Mouse (Mus musculus): ENCODE measurements around the gene Hic1.

DNA sequence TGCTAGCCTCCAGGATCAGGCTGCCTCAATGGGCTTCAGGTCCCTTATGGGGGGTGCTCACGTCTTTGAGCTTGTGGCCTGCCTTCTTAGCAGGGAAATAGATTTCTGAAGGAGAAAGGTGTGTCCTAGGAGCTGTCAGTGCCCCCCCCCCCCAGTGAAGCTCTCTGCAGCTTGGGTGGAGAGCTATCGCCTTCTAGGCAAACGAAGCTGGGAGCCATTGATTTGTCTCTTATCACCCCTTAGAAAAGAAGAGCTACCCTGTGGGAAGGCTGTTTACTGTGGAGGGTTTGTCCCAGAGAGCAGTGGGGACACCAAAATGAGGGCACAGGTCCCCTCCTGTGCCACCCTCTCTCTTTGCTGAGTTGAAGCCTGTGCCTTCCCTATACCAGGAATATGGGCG is 40.8 kb upstream of the Hic1 start:
- TF ChIP-seq CTCF (IDR thresholded peaks at IDR 0.05; ENCODE audit: low read depth, low read length), result no peak
- TF ChIP-seq POLR2A (IDR thresholded peaks at IDR 0.05; ENCODE audit: insufficient read depth, low read length), result no peak
